Mouse (Mus musculus): ENCODE data around the gene Mrps7. TPM values are rescaled to one million over a fixed set of nuclear protein-coding genes. Genes with fewer than 3 reads are reported as not detected.

Mrps7 gene
- polyA plus RNA-seq, 1 experiment from 2014 or later: 86.2 TPM

- no peak overlapping the region for H3K9ac ChIP-seq (ENCODE audit: low read length)
- ATAC-seq (replicated peaks; ENCODE audit: extremely low read depth, insufficient read depth, low FRiP score): no peak
- H3K36me3 ChIP-seq (ENCODE audit: control insufficient read depth, insufficient read depth): peaks cover 4% of the 10 kb centered on the region; the same call in 1 of the 2 replicates
- peaks cover 3% of the 10 kb centered on the region; the same call in 1 of the 2 replicates for H3K4me1 ChIP-seq (ENCODE audit: control insufficient read depth, insufficient read depth, low read length)
- H3K9me3 ChIP-seq (replicated peaks; ENCODE audit: control insufficient read depth, low read length): no peaks in the 10 kb centered on the region
- H3K4me3 ChIP-seq (ENCODE audit: low read length): no peak overlapping the region
- WGBS: 60% methylated on average over 5 of the region's 5 CpGs
- H3K27me3 ChIP-seq (ENCODE audit: control insufficient read depth, insufficient read depth, low read length): no peaks in the 10 kb centered on the region
- H3K27ac ChIP-seq (ENCODE audit: low read length): no peak overlapping the region
- H3K4me2 ChIP-seq (ENCODE audit: low read depth, low read length): no peak overlapping the region
Observed at GRCm38 (mm10) chr11:115638498-115639409, 35.0 kb downstream of the Mrps7 start.

GRCm38 (mm10) chr11:115639540-115639939, 35.8 kb downstream of the Mrps7 start:
- Histone ChIP-seq H3K9ac (ENCODE audit: low read length) (no peak overlapping the region), H3K4me1 (ENCODE audit: control insufficient read depth, insufficient read depth, low read length) (peaks cover 3% of the 10 kb centered on the region; the same call in 1 of the 2 replicates), H3K27ac (ENCODE audit: low read length) (no peak overlapping the region), H3K4me3 (ENCODE audit: low read length) (no peak overlapping the region), H3K27me3 (ENCODE audit: control insufficient read depth, insufficient read depth, low read length) (no peaks in the 10 kb centered on the region), H3K9me3 (replicated peaks; ENCODE audit: control insufficient read depth, low read length) (no peaks in the 10 kb centered on the region), H3K36me3 (ENCODE audit: control insufficient read depth, insufficient read depth) (peaks cover 6% of the 10 kb centered on the region), H3K4me2 (ENCODE audit: low read depth, low read length) (no peak overlapping the region)
- 77% methylated on average over 4 of the region's 4 CpGs for WGBS
- no peak for ATAC-seq (replicated peaks; ENCODE audit: extremely low read depth, insufficient read depth, low FRiP score)

- 82% methylated on average over 3 of the region's 4 CpGs for WGBS
- Histone ChIP-seq H3K27me3 (ENCODE audit: control insufficient read depth, insufficient read depth, low read length) (no peaks in the 10 kb centered on the region), H3K9ac (ENCODE audit: low read length) (no peak overlapping the region), H3K27ac (ENCODE audit: low read length) (no peak overlapping the region), H3K9me3 (replicated peaks; ENCODE audit: control insufficient read depth, low read length) (no peaks in the 10 kb centered on the region), H3K4me3 (ENCODE audit: low read length) (no peak overlapping the region), H3K4me1 (ENCODE audit: control insufficient read depth, insufficient read depth, low read length) (peaks cover 3% of the 10 kb centered on the region; the same call in 1 of the 2 replicates), H3K36me3 (ENCODE audit: control insufficient read depth, insufficient read depth) (peaks cover 11% of the 10 kb centered on the region), H3K4me2 (ENCODE audit: low read depth, low read length) (no peak overlapping the region)
- ATAC-seq (replicated peaks; ENCODE audit: extremely low read depth, insufficient read depth, low FRiP score): no peak
Observed at GRCm38 (mm10) chr11:115640311-115640828, 36.6 kb downstream of the Mrps7 start.

- WGBS: 42% methylated on average over 14 of the region's 14 CpGs
- no peak overlapping the region for H3K4me3 ChIP-seq (ENCODE audit: low read length)
- peaks cover 14% of the 10 kb centered on the region for H3K36me3 ChIP-seq (ENCODE audit: control insufficient read depth, insufficient read depth)
- H3K4me2 ChIP-seq (ENCODE audit: low read depth, low read length): 0 out of 2 replicates have a peak overlapping the region, but pooled peaks have one; percentile 7
- H3K9ac ChIP-seq (ENCODE audit: low read length): no peak overlapping the region
- no peak; the same call in 1 of the 2 replicates for ATAC-seq (replicated peaks; ENCODE audit: extremely low read depth, insufficient read depth, low FRiP score)
- H3K27ac ChIP-seq (ENCODE audit: low read length): peak overlapping the region; percentile 49
- H3K4me1 ChIP-seq (ENCODE audit: control insufficient read depth, insufficient read depth, low read length): peaks cover 3% of the 10 kb centered on the region; the same call in 1 of the 2 replicates
- no peaks in the 10 kb centered on the region for H3K27me3 ChIP-seq (ENCODE audit: control insufficient read depth, insufficient read depth, low read length)
- H3K9me3 ChIP-seq (replicated peaks; ENCODE audit: control insufficient read depth, low read length): no peaks in the 10 kb centered on the region
Observed at GRCm38 (mm10) chr11:115640978-115641663, 37.4 kb downstream of the Mrps7 start.

- 86% methylated on average over 4 of the region's 4 CpGs for WGBS
- Histone ChIP-seq H3K4me1 (ENCODE audit: control insufficient read depth, insufficient read depth, low read length) (peaks cover 3% of the 10 kb centered on the region; the same call in 1 of the 2 replicates), H3K4me3 (ENCODE audit: low read length) (no peak overlapping the region), H3K4me2 (ENCODE audit: low read depth, low read length) (no peak overlapping the region), H3K27ac (ENCODE audit: low read length) (no peak overlapping the region; the same call in 1 of the 2 replicates), H3K9me3 (replicated peaks; ENCODE audit: control insufficient read depth, low read length) (no peaks in the 10 kb centered on the region), H3K27me3 (ENCODE audit: control insufficient read depth, insufficient read depth, low read length) (no peaks in the 10 kb centered on the region), H3K9ac (ENCODE audit: low read length) (no peak overlapping the region), H3K36me3 (ENCODE audit: control insufficient read depth, insufficient read depth) (peaks cover 14% of the 10 kb centered on the region)
- ATAC-seq (replicated peaks; ENCODE audit: extremely low read depth, insufficient read depth, low FRiP score): no peak
Observed at GRCm38 (mm10) chr11:115641664-115642036, 37.9 kb downstream of the Mrps7 start.

- WGBS: 86% methylated on average over 2 of the region's 2 CpGs
- no peaks in the 10 kb centered on the region for H3K27me3 ChIP-seq (ENCODE audit: control insufficient read depth, insufficient read depth, low read length)
- ATAC-seq (replicated peaks; ENCODE audit: extremely low read depth, insufficient read depth, low FRiP score): no peak
- peaks cover 5% of the 10 kb centered on the region for H3K4me1 ChIP-seq (ENCODE audit: control insufficient read depth, insufficient read depth, low read length)
- no peaks in the 10 kb centered on the region for H3K9me3 ChIP-seq (replicated peaks; ENCODE audit: control insufficient read depth, low read length)
- no peak overlapping the region for H3K4me2 ChIP-seq (ENCODE audit: low read depth, low read length)
- H3K27ac ChIP-seq (ENCODE audit: low read length): no peak overlapping the region
- no peak overlapping the region for H3K9ac ChIP-seq (ENCODE audit: low read length)
- no peak overlapping the region for H3K4me3 ChIP-seq (ENCODE audit: low read length)
- peaks cover 19% of the 10 kb centered on the region for H3K36me3 ChIP-seq (ENCODE audit: control insufficient read depth, insufficient read depth)
Observed at GRCm38 (mm10) chr11:115642705-115643104, 39.0 kb downstream of the Mrps7 start.

- H3K4me2 ChIP-seq (ENCODE audit: low read depth, low read length): no peak overlapping the region
- peaks cover 5% of the 10 kb centered on the region for H3K4me1 ChIP-seq (ENCODE audit: control insufficient read depth, insufficient read depth, low read length)
- H3K9me3 ChIP-seq (replicated peaks; ENCODE audit: control insufficient read depth, low read length): no peaks in the 10 kb centered on the region
- H3K27me3 ChIP-seq (ENCODE audit: control insufficient read depth, insufficient read depth, low read length): no peaks in the 10 kb centered on the region
- 57% methylated on average over 10 of the region's 10 CpGs for WGBS
- ATAC-seq (replicated peaks; ENCODE audit: extremely low read depth, insufficient read depth, low FRiP score): 0 out of 2 replicates have a peak, but pooled peaks have one; percentile 17
- peaks cover 22% of the 10 kb centered on the region for H3K36me3 ChIP-seq (ENCODE audit: control insufficient read depth, insufficient read depth)
- no peak overlapping the region for H3K4me3 ChIP-seq (ENCODE audit: low read length)
- no peak overlapping the region for H3K9ac ChIP-seq (ENCODE audit: low read length)
- H3K27ac ChIP-seq (ENCODE audit: low read length): no peak overlapping the region
Observed at GRCm38 (mm10) chr11:115643265-115643664, 39.5 kb downstream of the Mrps7 start.

- Histone ChIP-seq H3K4me1 (ENCODE audit: control insufficient read depth, insufficient read depth, low read length) (peaks cover 3% of the 10 kb centered on the region; the same call in 1 of the 2 replicates), H3K9ac (ENCODE audit: low read length) (no peak overlapping the region), H3K27ac (ENCODE audit: low read length) (no peak overlapping the region), H3K36me3 (ENCODE audit: control insufficient read depth, insufficient read depth) (peaks cover 26% of the 10 kb centered on the region), H3K9me3 (replicated peaks; ENCODE audit: control insufficient read depth, low read length) (no peaks in the 10 kb centered on the region), H3K4me3 (ENCODE audit: low read length) (no peak overlapping the region), H3K4me2 (ENCODE audit: low read depth, low read length) (no peak overlapping the region), H3K27me3 (ENCODE audit: control insufficient read depth, insufficient read depth, low read length) (no peaks in the 10 kb centered on the region)
- no peak for ATAC-seq (replicated peaks; ENCODE audit: extremely low read depth, insufficient read depth, low FRiP score)
- WGBS: 92% methylated on average over 13 of the region's 13 CpGs
Observed at GRCm38 (mm10) chr11:115644308-115644707, 40.6 kb downstream of the Mrps7 start.

Measured in heart, embryonic 16.5 days (tissue).